Mouse (Mus musculus): Measurements from ENCODE around the gene Trappc6b.
"Not testable (repeated sequence)": the region's sequence is repeated elsewhere in the genome, so short reads cannot be mapped to it uniquely, and the experiment has no call there.

Trappc6b gene

DNA sequence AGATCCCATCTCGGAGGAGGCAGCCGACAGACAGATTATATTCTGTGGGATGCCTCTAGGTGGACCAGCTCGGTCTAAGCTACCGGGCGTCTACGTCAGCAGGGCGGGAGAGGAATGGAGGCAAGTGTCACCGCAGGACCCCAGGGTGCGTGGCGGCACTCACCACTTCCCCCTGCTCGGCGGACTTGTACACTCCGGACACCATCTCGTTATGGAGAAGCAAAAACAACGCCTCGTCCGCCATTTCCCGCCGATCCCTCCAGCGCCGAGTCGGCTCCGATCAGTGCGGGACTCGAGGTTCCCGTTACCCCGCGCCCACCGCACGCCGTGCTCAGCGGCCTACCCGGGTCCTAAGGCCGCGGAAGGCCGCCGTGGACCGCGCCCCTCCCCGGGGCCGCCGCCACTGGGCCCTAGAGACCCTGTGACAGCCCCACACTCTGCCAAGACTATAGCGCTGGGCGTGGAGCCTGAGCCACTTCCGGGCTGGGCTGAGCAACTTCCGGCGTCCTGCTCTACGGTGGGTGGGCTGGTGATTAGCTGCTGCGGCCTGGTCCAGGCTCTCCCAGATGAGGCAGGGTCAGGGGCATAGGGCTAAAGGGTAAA lies at the start of gene Trappc6b:
Trappc6b (minus strand) TSS at position 480 of the 603 bp plus-strand sequence.
- peak; percentile 68 for DNase-seq

DNA sequence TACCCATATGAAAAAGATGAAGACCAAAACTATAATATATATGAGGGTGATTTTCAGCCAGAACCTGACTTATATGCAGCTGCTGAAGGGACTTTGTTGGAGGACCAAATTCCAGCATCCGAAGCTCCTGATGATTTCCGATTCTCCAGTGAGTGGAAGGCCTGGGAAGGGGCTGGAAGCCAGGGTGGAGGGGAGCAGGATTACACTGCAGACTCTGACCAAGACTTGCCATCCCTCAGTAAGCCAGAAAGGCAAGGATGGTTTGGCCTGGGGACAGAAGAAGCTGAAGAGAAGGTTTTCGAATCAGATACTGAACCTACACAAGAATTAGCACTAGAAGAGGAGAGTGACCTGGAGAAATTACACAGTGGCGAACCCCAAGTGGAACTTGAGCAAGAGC lies 46.7 kb upstream of the Trappc6b start:
- no peak for DNase-seq

DNA sequence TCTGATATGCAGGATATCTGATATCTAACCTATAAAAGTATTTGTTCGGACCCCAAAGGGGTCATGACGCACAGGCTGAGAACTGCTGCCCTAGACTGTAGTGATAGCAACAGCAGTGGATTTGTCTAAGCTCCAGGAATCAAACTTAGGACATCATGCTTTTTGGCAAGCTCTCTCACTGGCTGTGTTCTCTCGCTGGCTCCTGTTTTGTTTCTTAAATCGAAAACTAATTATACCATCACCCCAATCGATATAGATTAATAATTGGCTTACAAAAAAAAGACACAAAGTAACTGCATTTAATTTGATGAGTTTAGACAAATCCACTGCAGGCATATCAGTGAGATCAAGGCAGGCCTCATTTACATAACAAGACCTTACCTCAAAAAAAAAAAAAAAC lies 45.2 kb upstream of the Trappc6b start:
- no peak for DNase-seq

DNA sequence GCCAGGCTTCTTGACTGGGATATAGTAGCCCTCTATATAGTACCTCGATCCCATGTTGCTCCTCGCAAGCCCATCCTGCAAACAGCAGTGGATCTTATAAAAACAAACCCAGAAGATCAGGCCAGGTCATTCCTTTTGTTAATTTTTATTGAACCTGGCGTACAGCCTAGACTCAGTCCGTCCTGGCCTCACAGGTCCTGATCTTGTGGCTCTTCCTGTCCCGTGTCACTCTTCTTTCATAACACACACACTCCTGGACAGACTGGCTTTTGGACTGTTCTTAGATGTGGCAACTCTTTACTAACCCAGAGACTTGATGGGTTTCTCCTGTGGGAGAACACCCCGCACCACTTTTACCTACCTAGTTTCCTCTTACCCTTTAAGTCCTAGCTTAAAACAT lies 44.6 kb upstream of the Trappc6b start:
- no peak for DNase-seq

DNA sequence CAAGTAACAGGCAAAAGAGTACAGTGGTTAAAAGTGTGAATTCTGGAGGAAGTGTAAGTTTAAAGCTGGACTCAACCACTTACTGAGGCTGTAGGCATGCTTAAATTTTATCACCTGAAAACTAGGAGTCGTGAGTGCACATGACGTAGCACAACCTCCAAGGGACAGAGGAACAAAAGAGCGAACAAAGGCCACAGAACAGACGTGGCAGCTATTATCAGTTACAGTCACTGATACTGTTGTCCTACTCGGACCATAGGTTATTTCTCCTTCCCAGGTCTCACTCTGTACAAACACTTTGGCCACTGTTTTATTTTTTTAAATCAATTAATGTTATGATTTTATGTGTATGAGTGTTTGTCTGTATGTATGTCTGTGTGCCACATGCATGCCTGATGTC lies 43.5 kb upstream of the Trappc6b start:
- no peak for DNase-seq

DNA sequence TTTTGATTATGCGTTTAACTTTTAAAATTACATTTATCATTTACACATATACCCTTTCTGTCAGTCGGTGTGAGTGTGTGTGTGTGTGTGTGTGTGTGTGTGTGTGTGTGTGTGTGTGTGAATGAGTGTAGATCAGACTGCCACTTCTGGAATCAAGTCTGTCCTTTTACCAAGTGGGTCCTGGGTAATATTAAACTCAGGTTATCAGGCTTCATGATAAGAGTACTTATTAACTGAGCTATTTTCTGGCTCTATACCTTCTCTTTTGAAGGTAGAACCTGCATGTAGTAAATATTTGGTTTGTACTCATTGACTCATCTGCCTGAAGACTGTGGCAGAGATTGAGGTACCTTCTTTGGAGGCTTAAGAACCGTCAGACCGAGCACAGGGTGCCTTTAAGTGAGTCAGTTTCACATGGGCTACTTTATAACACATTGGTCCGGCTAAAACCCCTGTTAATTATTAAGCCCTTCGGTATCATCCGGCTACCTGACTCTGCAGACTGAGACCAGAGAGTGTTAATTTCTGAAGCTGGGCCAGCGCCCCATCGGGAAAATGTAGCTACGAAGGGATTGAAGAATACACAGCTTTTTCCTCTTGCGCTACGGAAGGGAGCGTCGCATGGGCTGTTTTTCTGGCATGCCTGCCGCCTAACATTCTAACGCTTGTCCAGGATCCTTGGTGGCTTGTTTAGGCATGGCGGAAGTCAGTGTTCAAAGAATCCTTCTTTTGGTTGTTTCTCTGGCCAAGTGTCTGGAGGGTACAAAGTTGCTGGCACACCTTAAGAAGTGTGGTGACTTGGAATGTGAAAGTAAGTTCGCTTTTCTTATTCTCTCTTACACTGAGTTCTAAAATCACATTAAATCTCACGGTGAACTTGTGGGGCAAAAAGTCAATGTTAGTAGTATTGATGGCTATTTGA lies 34.1 kb upstream of the Trappc6b start, which contains the start of gene Mia2:
Mia2 (plus strand) TSS at position 696 of the 922 bp plus-strand sequence.
- no peak for DNase-seq

DNA sequence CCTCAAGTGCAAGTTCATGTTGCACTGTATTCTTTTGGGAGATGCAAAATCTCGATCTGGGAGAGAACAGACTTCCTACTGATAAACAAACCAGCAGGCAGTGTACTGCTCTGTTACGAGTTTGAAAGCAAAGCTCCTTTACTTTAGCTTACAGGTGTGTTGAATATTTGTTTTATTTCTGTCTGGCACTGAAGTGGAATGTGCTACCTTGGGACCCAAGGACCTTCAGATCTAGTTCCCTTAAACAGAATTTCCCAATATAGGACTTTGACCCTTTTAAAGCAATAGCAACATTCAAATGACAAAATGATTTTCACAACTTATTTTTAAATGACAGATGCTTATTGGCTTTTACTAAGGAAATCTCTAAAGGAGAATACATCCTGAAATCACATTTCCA lies 32.3 kb upstream of the Trappc6b start:
- no peak for DNase-seq

DNA sequence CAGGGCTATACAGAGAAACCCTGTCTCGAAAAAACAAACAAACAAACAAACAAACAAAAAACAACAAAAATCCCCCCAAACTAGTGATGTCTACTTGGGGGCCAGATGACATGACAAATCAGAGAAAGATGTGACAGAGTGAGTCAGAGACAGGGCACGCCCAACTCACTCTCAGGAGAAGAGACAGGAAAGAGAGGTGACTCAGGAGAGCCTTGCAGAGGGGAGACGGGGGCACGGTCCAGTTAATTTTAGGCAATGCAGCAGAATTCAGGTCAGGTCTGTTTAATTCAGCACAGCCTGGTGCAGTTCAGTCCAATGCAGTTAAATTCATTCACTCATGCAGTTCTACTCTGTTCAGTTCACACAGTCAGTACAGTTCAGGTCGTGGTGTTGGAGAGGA lies 24.9 kb upstream of the Trappc6b start:
- DNase-seq: no peak

DNA sequence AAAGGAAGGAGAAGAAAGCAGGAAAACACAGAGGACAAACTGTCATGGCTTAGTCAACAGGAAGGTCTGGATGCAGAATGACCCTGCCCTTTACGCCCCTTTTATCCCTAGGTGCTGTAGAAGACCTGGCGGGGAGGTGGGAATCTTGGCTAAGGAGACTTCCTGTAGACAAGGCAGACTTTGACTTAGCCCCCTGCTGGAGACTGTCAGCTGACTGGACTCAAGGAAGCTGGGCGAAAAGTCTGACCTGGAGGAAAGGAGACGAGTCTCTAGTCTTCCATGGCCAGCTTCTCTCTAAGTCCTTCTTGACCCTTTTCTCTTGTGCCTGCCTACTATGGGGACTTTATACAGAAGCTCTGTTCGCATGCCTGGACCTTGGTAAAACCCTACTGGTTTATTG lies 23.2 kb upstream of the Trappc6b start:
- DNase-seq: no peak

DNA sequence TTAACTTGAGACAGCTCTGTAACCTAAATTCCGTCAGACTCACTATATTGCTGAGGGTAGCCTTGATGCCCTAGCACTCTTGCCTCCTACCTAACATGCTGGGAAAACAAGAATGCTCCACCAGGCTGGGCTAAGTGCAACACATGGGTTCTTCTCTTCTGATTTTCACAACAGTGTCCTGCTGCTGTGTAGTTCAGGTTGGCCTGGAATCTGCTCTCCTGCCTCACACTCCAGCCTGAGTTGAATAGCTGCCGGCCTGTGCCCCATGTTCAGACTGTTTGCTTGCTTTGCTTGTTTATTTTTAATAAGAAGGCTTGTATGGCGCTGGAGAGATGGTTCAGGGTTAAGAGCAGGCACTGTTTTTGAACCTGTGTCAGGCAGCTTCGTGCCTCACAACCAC lies 19.2 kb upstream of the Trappc6b start:
- no peak for DNase-seq

DNA sequence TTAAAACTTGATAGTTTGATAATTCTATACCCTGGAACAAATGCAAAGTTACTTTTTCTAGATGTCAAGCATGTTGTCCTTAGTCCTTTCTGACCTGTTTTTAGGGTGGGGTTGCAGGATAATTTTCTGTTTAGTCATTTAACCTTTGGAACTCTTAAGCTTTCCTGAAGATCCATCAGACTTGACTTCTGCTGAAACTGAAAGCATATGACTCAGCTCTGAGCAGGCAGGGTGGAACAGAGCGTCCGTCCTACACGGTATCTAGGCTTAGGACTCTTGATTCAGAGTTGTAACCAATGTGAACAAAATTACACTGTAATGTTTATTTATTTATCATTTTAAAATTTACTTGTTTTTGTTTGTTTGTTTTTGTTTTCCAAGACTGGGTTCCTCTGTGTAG lies 16.6 kb upstream of the Trappc6b start:
- DNase-seq: no peak

DNA sequence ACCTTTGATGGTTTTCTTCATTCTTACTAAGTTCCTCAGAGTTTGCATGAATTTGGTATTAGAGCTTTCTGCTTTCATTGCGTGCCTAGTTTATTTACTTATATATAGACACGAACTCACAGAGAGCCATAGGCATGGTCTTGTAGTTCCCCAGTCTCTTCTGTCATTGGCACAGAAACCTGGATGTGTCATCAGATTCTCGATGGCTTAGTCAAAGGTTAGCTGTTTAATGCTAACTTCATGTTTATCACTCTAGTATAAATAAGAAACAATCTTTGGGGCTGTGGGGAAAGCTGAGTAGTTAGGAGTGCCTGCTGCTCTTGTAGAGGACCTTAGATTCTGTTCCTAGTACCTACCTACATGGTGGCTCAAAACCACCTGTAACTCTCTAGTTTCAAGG lies 15.7 kb upstream of the Trappc6b start:
- DNase-seq: no peak

DNA sequence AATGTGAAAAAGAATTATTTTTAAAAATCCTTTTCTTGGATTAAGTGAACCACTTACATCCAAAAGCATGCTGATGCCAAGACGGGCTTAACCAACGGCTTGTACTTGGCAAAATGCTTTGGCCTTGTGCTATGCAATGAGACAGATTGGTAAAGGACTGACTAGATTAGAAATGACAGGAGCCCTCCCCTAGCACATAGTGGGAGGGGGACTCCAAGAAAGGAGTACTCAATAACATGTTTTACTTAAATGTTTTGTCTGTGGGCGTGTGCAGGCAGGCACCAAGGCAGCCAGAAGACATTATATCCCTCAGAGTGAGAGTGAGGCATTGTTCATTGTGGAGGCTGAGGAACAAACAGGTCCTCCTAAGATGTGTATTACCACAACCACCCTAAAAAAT lies 12.8 kb upstream of the Trappc6b start:
- DNase-seq: no peak

DNA sequence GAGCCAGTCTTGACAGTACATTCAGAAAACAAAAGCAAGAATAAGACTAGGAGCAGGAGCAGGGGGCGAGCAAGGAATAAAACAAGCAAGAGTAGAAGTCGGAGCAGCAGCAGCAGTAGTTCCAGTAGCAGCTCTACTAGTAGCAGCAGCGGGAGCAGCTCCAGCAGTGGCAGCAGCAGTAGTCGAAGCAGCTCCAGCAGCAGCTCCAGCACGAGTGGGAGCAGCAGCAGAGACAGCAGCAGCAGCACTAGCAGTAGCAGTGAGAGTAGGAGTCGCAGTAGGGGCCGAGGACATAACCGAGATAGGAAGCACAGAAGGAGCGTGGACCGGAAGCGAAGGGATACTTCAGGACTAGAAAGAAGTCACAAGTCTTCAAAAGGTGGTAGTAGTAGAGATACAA lies 11.0 kb upstream of the Trappc6b start:
- no peak for DNase-seq

DNA sequence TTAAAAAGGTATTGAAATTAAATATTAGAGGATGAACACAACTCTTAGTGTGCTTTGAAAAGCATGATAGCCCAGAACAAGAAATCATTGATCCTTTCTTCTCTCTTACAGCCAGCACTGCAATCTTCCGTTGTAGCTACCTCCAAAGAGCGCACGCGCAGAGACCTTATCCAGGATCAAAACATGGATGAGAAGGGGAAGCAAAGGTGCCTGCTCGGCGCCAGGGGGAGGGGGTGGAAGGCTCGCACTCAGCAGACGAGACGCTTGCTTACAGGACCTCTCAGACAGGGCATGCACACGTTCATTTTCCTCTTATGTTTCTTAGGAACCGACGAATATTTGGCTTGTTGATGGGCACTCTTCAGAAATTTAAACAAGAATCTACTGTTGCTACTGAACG lies 7.5 kb upstream of the Trappc6b start:
- DNase-seq: no peak

DNA sequence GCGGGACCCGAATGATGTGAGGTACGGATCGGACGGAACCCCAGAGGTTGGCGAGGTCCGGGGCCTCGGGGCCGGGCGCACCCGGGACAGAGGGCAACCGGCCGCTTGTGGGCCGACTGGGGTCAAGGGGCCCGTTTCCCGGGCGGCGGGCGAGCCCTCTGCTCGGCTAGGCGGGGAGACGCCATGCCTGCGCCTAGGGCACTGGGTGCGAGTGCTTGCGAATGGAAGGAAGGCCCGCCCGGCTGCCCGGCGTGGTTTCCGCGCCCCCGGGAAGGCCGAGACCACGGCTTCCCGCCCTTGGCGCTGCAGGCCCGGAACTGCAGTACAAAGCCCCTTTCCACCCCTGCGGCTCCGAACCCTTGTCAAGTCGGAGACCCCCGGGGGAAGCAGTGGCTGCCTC lies 5.8 kb upstream of the Trappc6b start:
- no peak for DNase-seq

DNA sequence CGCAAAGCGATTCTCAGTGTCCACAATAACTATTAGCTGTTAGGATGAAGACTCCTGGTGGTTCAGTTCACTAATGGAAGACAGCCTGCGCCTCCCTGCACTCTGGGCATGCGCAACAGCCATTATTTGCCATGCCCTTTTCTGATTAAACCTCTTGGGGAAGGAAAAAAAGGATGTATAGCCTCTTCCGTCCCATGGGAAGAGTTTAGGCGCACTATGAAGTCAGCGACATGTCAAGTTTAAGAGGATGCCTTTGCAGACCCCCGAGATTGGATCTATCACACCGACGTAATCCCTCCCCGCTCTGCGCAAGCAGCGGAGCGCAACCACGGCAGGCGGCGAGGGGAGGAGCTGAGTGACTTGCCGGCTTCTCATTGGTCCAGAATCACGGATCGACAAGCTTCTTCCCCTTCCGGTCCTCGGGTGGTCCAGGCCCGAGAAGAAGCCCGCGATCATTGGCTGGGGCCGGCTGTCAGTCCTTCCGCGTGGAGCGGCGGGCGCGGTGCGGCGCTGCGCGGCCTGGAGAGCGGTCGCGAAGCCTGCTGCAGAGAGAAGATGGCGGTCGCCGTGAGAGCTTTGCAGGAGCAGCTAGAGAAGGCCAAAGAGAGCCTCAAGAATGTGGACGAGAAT lies 5.3 kb upstream of the Trappc6b start, which contains the start of gene Pnn:
Pnn (plus strand) TSS at position 437 of the 630 bp plus-strand sequence.
- DNase-seq: peak; percentile 96

DNA sequence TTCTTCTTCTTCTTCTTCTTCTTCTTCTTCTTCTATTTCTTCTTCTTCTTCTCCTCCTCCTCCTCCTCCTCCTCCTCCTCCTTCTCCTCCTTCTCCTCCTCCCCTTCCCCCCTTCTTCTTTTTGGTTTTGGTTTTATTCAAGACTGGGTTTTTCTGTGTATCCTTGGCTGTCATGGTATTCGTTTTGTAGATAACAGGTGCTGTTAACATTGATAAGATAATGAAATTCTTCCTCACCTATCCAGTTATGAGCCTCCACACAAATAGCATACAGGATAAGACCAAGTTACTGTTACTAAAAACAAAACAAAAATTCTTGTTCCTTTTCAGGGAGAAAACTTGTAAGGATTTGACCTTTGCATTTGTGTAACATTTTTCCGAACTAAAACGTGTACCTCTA lies 4.5 kb upstream of the Trappc6b start:
- DNase-seq: no peak

DNA sequence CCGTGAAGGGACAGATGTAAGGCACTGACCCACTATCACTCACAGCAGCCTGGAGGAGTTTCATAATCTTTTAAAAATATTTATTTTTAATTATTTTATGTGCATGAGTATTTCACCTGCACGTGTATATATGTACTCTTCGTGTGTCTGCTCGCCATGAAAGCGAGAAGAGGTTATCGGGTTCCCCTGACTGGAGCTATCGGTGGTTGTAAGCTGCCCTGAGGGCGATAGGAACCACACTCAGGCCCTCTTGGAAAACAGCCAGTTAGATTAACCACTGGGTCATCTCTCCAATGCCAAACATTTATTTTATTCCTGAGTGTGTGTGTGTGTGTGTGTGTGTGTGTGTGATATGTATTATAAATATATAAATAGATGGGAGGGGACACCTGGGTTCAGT lies 3.6 kb upstream of the Trappc6b start:
- no peak for DNase-seq

DNA sequence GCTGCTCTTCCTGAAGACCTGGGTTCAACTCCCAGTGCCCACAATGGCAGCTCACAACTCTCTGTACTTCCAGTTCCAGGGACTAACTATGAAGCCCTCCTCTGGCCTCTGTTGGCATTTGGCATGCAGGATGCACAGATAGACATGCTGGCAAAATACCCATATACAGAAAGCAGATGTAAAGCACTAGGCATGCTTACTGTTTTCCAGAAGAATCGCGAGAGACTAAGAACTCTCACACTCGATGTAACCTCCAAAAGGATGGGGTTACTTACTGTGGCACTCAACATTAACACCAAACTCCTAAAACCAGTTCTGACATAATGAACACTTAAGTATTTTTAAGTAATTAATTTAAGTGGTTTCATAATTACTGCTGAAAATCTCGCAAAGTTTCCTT lies 950 bp downstream of the Trappc6b start:
- no peak for DNase-seq

DNA sequence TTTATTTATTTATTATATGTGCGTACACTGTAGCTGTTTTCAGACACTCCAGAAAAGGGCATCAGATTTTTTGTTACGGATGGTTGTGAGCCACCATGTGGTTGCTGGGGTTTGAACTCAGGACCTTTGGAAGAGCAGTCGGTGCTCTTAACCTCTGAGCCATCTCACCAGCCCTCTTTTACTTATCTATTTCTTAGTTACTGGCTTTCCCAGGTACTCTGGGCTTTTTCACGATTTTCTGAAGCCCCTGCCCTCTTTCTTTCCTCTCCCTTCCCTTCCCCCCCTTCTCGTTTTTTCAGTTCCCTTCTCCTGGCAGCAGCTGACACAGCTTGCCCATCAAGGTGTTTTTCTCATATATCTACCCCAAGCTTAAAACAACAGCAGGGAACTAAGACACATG lies 3.0 kb downstream of the Trappc6b start:
- DNase-seq: not testable (repeated sequence)

DNA sequence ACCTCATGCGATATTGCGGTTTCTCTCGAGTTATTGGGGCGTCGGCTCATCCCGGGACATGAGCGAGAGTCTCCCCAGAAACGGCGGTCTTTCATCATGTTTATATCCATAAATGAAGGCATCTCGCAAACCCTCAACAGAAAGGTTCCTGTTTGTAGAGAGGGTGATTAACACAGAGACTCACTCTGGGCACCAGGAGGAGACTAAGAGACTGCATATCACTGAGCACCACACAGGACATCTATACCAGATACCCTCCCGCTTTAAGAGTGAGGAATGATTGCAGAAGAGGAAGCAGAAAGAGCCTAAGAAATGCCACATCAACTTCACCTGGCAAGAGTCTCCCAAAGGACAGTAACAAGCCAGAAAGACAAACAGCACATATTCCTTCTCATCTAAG lies 5.0 kb downstream of the Trappc6b start:
- DNase-seq: no peak

DNA sequence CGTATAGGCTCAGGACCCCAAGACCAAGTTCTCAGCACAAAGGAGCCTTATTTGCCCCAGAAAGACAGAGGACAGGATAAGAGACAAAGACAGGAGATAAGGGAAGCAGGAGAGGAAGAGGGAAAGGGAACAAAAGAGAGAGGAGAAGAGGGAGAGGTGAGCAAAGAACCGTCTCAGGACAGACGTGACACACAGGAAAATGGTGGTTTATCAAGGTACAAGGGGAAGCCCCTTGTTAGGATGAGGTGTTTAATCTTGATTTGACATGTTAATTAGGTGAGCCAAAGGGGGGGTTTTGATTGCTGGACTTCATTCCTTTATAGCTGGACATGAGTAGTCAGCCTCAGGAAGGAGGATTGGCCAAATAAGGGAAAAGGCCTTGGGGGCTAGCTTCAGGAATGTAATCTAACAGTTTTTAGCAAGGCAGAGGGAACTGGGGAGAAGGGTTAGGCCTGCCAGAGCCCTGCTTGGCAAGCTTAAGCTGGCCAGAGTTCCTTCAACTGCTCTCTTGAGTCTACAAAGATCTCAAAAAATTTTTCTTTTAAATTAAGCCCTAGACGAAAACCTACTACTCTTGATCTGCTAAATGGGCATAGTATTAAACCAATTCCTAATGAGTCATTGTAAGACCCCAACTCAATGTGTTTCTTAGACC lies 5.9 kb downstream of the Trappc6b start:
- DNase-seq: no peak

Data from cerebellum, adult 11 months (tissue).